Mouse (Mus musculus): ENCODE measurements around the gene Serpina3k. TPM values are rescaled to one million over a fixed set of nuclear protein-coding genes. Genes with fewer than 3 reads are reported as not detected.
"Not testable (repeated sequence)": the region's sequence is repeated elsewhere in the genome, so short reads cannot be mapped to it uniquely, and the experiment has no call there.

Gene Serpina3k
- 100 to 1,000 TPM in 1 of 2 experiments, 1 to 10 TPM in 1; 2.3 to 117 TPM for total RNA-seq (2021)
- long read RNA-seq, experiment 1, transcript Serpina3k-201 (5 exons, 2,057 nt): major isoform, 198 of 218 reads
- long read RNA-seq, experiment 1, partial matches to known transcripts: 13 of 218 reads
- long read RNA-seq, experiment 1, other reads (novel, unspliced or antisense): 7 of 218 reads
- long read RNA-seq, experiment 2, partial matches to known transcripts: 0 of 1 reads
- long read RNA-seq, experiment 2, other reads (novel, unspliced or antisense): 1 of 1 reads

GRCm38 (mm10) chr12:104338226-104338625, at the start of gene Serpina3k, which contains the start of gene Serpina3m:
Gene Serpina3k, plus strand, starts transcription at chr12:104338486.
Gene Serpina3m, plus strand, starts transcription at chr12:104338486.
- not testable (repeated sequence) for DNase-seq (ENCODE audit: low spot score in 2 of 2)

GRCm38 (mm10) chr12:104289872-104290271, 48.4 kb upstream of the Serpina3k start:
- DNase-seq (ENCODE audit: low spot score in 2 of 2): no peak

- no peak for DNase-seq (ENCODE audit: low spot score in 2 of 2)
Observed at GRCm38 (mm10) chr12:104293963-104294362, 44.3 kb upstream of the Serpina3k start.

- no peak for DNase-seq (ENCODE audit: low spot score in 2 of 2)
Observed at GRCm38 (mm10) chr12:104298049-104298448, 40.2 kb upstream of the Serpina3k start.

- no peak for DNase-seq (ENCODE audit: low spot score in 2 of 2)
Observed at GRCm38 (mm10) chr12:104305991-104306390, 32.3 kb upstream of the Serpina3k start.

GRCm38 (mm10) chr12:104314253-104314652, 24.0 kb upstream of the Serpina3k start, which contains the start of gene Serpina3j:
Gene Serpina3j, plus strand, starts transcription at chr12:104314553.
- DNase-seq (ENCODE audit: low spot score in 2 of 2): no peak

- no peak for DNase-seq (ENCODE audit: low spot score in 2 of 2)
Observed at GRCm38 (mm10) chr12:104322454-104322853, 15.8 kb upstream of the Serpina3k start.

- no peak for DNase-seq (ENCODE audit: low spot score in 2 of 2)
Observed at GRCm38 (mm10) chr12:104331701-104332100, 6.6 kb upstream of the Serpina3k start.

- DNase-seq (ENCODE audit: low spot score in 2 of 2): not testable (repeated sequence)
Observed at GRCm38 (mm10) chr12:104336873-104337272, 1.4 kb upstream of the Serpina3k start.

GRCm38 (mm10) chr12:104338705-104339104, 419 bp downstream of the Serpina3k start:
- DNase-seq (ENCODE audit: low spot score in 2 of 2): no peak

- not testable (repeated sequence) for DNase-seq (ENCODE audit: low spot score in 2 of 2)
Observed at GRCm38 (mm10) chr12:104342489-104342888, 4.2 kb downstream of the Serpina3k start.

GRCm38 (mm10) chr12:104345181-104345580, 6.9 kb downstream of the Serpina3k start:
- no peak for DNase-seq (ENCODE audit: low spot score in 2 of 2)

GRCm38 (mm10) chr12:104345707-104346106, 7.4 kb downstream of the Serpina3k start:
- DNase-seq (ENCODE audit: low spot score in 2 of 2): no peak

GRCm38 (mm10) chr12:104347091-104347490, 8.8 kb downstream of the Serpina3k start:
- DNase-seq (ENCODE audit: low spot score in 2 of 2): no peak

- DNase-seq (ENCODE audit: low spot score in 2 of 2): peak in 1 of 2 experiments; percentile 11
Observed at GRCm38 (mm10) chr12:104351812-104352211, 13.5 kb downstream of the Serpina3k start.

- DNase-seq (ENCODE audit: low spot score in 2 of 2): no peak
Observed at GRCm38 (mm10) chr12:104356006-104356405, 17.7 kb downstream of the Serpina3k start.

- no peak for DNase-seq (ENCODE audit: low spot score in 2 of 2)
Observed at GRCm38 (mm10) chr12:104369986-104370385, 31.7 kb downstream of the Serpina3k start.

- DNase-seq (ENCODE audit: low spot score in 2 of 2): not testable (repeated sequence)
Observed at GRCm38 (mm10) chr12:104377179-104377578, 38.9 kb downstream of the Serpina3k start.

GRCm38 (mm10) chr12:104378351-104378750, 40.1 kb downstream of the Serpina3k start:
- DNase-seq (ENCODE audit: low spot score in 2 of 2): not testable (repeated sequence)

GRCm38 (mm10) chr12:104378815-104379214, 40.5 kb downstream of the Serpina3k start:
- DNase-seq (ENCODE audit: low spot score in 2 of 2): not testable (repeated sequence)

GRCm38 (mm10) chr12:104379856-104380255, 41.6 kb downstream of the Serpina3k start:
- no peak for DNase-seq (ENCODE audit: low spot score in 2 of 2)

- DNase-seq (ENCODE audit: low spot score in 2 of 2): not testable (repeated sequence)
Observed at GRCm38 (mm10) chr12:104381071-104381604, 42.9 kb downstream of the Serpina3k start.

- DNase-seq (ENCODE audit: low spot score in 2 of 2): not testable (repeated sequence)
Observed at GRCm38 (mm10) chr12:104385987-104386386, 47.7 kb downstream of the Serpina3k start.

Data from adrenal gland, postnatal 4 days (tissue).